Mouse (Mus musculus): ENCODE results near the gene Clnk. TPM values are rescaled to one million over a fixed set of nuclear protein-coding genes. Genes with fewer than 3 reads are reported as not detected.
A peak's percentile ranks its signal among the peaks of the same experiment; 100 is the strongest.

The Clnk gene
- total RNA-seq, 2 experiments from 2014 or later, result 0.20 to 0.26 TPM

DNA sequence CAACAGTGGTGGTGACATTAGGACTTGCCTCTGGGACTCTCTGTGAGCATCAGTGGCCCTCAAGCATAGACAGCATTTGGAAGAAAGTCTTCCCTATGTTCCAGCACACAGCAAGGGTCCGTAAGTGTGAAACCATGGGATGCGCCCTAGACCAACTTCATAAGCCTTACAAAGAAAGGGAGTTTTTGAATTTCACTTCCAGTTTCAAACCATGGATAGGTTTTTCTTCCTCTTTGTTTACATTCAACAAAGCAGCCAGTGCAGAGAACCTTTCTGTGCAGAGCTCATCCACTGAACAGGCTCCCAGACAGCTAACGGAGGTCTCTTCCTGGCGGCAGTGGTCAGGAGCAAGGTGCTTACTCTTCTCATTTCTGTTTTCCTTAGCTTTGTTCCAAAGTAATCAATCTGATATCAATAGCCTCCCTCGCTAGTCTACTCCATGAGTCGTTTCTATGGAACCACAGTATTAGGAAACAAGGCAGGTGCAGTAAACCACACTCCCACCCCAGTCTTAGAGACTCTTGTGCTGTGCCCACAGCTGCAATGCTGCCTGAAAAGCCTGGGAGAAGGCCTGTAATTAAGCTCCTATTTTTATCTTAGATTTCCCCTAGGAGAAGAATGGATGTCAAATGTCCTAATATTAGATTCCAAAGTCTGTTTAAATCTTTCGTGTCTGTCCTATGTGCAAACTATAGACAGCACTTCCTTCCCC is 169.1 kb downstream of the Clnk start:
- Histone ChIP-seq H3K4me3 (no peak overlapping the region), H3K27ac (no peak overlapping the region)
- no peak for TF ChIP-seq CTCF (IDR thresholded peaks at IDR 0.05)
- no peak for DNase-seq (ENCODE audit: extremely low spot score in 1 of 2, low spot score in 2 of 2)
- intact Hi-C loops (cut with DNase I), result no loop called here

DNA sequence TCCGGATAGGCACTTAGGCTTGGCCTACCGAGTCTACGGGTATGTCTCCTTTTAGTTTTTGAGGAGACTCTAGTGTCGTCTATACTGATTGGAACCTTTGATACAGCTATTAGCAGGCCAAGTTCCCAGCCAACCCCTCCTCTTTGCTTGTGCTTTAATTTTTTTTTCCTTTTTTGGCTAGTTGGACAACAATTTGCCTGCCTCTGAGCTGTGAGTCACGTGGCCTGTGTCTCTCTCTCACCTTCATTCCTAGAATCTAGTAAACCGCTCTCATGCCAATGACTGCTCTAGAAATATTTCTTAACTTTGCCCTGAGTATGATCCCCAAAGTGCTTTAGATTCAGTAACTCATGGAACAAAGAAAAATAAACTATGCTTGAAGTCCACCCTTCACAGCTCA is 173.7 kb downstream of the Clnk start:
- no peak for TF ChIP-seq CTCF (IDR thresholded peaks at IDR 0.05)
- no peak overlapping the region for H3K4me3 ChIP-seq
- intact Hi-C loops (cut with DNase I), result no loop called here
- DNase-seq (ENCODE audit: extremely low spot score in 1 of 2, low spot score in 2 of 2), result no peak
- no peak overlapping the region for H3K27ac ChIP-seq

DNA sequence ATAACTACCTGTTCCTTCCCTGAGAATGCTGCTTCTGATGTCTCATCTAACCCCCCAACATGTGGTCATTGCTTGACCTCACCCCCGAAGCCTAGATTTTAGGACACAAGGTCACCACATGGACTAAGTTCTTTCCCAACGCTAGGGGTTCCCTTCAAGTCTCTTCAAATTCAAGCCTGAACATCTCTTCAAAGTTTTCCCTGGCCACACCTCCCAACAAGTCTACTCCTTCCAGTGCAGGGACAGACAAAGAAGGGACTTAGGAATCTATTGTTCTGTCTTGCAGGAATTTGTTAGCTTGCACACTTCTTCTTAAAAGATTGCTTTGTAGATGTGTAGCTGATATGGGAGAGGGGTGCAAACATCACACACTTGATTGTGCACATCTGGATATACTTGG is 174.5 kb downstream of the Clnk start:
- DNase-seq (ENCODE audit: extremely low spot score in 1 of 2, low spot score in 2 of 2), result no peak
- no peak for TF ChIP-seq CTCF (IDR thresholded peaks at IDR 0.05)
- intact Hi-C loops (cut with DNase I), result no loop called here
- Histone ChIP-seq H3K4me3 (no peak overlapping the region), H3K27ac (no peak overlapping the region)

DNA sequence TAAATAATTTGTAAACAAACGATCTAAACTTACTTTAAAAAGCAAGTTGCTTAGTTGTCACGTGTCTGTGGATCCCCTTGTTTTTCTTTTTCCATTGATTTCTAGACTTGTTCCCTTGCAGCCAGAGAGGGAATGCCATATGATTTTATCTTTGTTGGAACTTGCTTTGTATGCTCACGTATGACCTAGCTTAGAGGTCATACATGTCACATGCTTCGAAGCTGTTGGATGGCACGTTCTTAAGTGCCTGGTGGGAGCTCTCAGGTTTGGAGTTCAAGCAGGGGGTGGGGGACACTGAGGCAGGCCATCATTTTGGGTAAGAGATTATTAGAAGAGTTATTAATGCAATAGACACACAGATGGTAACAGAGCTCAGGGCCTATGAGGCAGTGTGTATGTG is 178.1 kb downstream of the Clnk start:
- intact Hi-C loops (cut with DNase I), result no loop called here
- DNase-seq (ENCODE audit: extremely low spot score in 1 of 2, low spot score in 2 of 2), result no peak
- TF ChIP-seq CTCF (IDR thresholded peaks at IDR 0.05), result no peak

DNA sequence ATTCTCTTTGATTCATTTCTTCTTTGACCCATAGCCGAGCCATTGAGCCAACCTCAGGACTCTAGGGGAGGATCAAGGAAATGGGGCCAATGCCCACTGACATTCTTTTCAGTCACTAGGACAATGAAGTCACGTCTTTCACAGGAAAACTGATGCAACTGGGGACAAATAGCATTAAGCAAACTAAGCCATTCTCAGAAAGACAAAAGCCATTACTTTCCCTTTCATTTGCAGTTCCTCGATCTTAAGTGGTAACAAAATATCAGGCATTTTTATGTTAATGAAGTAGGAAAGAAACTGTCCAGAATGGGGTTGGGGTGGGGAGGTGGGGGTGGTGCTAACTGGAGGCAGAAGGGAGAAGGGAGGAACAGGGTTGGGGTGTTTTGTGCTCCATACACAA is 178.6 kb downstream of the Clnk start:
- H3K27ac ChIP-seq, result no peak overlapping the region
- TF ChIP-seq CTCF (IDR thresholded peaks at IDR 0.05), result no peak
- DNase-seq (ENCODE audit: extremely low spot score in 1 of 2, low spot score in 2 of 2), result no peak
- intact Hi-C loops (cut with DNase I), result no loop called here
- no peak overlapping the region for H3K4me3 ChIP-seq

More for the DNA sequence above, 178.1 kb downstream of the Clnk start:
- H3K4me3 ChIP-seq, result no peak overlapping the region
- H3K27ac ChIP-seq, result no peak overlapping the region

DNA sequence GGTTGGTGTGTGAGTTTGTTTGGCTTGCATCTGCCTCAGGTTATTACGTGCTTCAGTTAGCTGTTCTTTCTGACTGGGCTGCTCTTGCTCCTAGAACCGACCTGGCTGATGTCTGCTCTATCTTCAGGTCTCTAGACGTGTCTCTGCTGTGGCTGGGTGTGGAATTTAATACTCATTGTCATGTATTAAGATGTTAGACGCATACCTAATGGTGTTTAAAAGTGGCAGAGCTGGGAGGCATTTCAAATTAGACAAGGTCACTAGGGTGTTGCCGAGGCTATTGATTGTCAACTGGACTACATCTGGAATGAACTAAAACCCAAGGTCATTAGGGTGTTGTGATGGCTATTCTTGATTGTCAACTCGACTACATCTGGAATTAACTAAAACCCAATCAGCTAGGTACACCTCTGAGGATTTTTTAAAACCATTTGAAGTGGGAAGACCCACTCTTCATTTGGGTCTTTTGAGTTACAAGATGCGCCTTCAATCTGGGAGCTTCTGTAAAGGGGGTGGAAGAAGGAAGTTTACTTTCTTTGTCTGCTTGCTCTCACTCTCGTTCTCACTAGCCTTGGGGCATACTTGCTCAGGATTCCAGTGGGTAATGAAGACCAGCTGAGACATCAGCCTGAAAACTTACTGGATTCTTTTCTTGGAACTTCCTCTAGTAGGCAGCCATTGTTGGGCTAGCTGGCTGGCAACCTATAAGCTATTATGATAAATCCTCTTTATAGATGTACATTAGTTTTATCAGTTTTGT is 179.8 kb downstream of the Clnk start:
- Histone ChIP-seq H3K4me3 (no peak overlapping the region), H3K27ac (no peak overlapping the region)
- intact Hi-C loops (cut with DNase I), result no loop called here
- no peak for TF ChIP-seq CTCF (IDR thresholded peaks at IDR 0.05)
- DNase-seq (ENCODE audit: extremely low spot score in 1 of 2, low spot score in 2 of 2), result no peak

DNA sequence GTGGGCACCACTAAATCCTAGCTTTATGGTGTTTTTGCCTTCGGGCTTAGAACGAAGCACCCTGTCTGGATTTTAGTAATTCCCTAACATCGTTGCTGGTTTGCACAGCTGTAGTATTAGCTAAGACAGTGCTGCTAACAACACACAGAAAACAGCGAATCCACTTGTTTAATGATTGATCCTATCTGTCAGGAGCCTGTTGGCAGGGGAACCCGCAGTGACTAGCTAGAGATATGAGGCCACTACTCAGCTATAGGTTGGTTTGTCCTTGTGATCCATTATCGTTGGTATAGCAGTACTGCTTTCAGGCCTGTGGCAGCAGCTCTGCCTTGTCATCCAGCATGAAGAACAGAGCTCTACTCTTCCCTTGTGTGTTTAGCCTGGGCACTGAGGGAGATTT is 183.8 kb downstream of the Clnk start:
- no peak for DNase-seq (ENCODE audit: extremely low spot score in 1 of 2, low spot score in 2 of 2)
- no peak overlapping the region for H3K27ac ChIP-seq
- intact Hi-C loops (cut with DNase I), result no loop called here
- H3K4me3 ChIP-seq, result no peak overlapping the region
- no peak for TF ChIP-seq CTCF (IDR thresholded peaks at IDR 0.05)

DNA sequence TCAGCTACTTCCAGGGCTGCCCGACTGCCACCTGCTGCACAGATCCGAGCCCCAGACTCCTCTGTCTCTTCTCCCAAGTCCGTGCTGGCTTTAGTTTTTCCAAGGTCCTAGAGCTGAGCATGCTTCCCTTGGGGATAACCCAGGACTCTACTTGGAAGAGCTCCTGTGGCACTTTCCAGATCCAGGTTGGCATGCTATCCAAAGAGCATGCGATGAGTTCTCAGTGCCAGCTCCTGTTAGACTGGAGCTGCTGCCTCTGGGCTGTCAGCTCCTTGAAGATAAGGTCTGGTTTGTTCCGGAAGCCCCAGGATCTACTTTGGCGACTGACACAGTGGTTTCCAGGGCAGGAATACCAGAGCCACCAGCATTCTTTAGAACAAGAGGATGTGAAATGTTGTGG is 187.4 kb downstream of the Clnk start:
- no peak overlapping the region for H3K4me3 ChIP-seq
- intact Hi-C loops (cut with DNase I), result no loop called here
- no peak for DNase-seq (ENCODE audit: extremely low spot score in 1 of 2, low spot score in 2 of 2)
- no peak overlapping the region for H3K27ac ChIP-seq
- TF ChIP-seq CTCF (IDR thresholded peaks at IDR 0.05), result no peak

DNA sequence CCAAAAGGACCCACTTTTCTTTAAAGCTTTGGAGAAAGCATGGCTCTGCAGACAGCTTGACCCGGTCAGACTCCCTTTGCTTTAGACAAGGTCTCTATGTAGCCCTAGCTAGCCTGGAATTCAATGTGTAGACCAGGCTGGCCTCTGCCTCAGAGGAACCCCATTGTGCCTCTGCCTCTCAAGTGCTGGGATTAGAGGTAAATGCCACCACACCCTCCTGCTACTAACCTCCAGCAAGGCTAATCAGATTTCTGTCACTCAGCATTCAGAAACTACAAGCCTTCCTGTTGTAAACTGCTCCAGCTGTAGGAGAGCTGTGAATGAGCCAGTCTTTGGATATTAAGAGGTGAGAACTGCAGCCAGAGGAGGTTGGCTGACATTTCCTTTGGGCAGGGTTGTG is 188.9 kb downstream of the Clnk start:
- DNase-seq (ENCODE audit: extremely low spot score in 1 of 2, low spot score in 2 of 2), result no peak
- no peak overlapping the region for H3K27ac ChIP-seq
- no peak overlapping the region for H3K4me3 ChIP-seq
- intact Hi-C loops (cut with DNase I), result no loop called here
- no peak for TF ChIP-seq CTCF (IDR thresholded peaks at IDR 0.05)

DNA sequence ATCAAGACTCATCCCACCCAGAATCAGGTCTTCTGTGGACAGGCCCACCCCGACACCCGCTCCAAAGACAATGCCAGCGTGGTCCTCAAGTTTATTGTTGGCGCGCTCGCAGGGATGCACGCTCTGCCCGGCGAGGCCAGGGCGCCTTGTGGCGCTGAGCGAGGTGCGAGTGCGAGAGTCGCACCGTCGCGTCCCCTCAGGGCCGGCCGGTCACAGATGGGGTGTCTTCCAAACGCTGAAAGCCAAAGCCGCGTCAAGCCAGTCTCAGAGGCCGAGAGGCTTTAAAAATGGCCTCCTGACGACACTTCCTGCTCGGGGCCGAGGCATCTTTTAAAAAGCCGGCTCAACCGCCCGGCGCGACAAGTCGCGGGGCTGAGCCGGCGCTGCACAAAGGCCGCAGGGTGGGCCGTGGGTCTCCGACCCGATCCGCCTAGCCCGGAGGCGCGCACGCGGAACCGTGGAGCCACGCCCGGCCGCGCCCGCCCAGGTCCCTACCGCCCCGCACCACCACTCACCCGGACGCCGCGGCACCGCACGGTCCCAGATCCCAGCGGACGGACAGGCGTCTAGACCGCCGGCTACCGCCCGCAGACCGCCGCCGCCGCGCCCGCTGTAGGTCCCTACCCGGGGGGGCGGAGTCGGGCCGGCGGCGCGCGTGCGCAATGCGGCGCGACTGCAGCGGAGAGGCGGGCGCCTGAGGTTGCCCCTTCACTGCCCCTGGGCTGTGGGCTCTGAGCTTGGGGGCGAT is 192.3 kb downstream of the Clnk start, which contains the start of gene Zfp518b:
Gene Zfp518b (minus strand): TSS at position 663 of the 748 bp plus-strand sequence.
- DNase-seq (ENCODE audit: extremely low spot score in 1 of 2, low spot score in 2 of 2), result peak; percentile 80 to 81
- Histone ChIP-seq H3K27ac (peak within 1 kb of the TSS; percentile 83), H3K4me3 (peak within 1 kb of the TSS; percentile 76)
- no peak for TF ChIP-seq CTCF (IDR thresholded peaks at IDR 0.05)
- intact Hi-C loops (cut with DNase I), result no loop called here

DNA sequence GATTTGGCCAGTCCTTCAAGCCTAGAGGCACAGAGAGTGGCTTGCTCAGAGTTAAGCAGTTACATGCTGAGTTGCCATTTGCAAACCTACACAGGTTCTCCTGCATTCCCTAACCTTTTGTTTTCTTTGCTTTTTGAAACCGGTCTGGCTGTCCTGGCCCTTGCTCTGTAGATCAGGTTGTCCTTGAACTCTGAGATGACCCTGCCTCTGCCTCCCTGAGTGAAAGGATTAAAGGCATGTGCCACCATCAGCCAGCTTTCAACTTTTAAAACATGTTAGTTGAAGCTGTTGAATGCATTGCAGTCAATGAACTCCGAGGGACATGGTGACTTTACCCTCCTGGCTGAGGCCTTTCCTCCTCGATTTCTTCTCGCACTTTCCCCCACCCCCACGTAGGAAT is 217.8 kb downstream of the Clnk start:
- H3K27ac ChIP-seq, result no peak overlapping the region
- no peak overlapping the region for H3K4me3 ChIP-seq
- no peak for TF ChIP-seq CTCF (IDR thresholded peaks at IDR 0.05)
- no peak for DNase-seq (ENCODE audit: extremely low spot score in 1 of 2, low spot score in 2 of 2)
- intact Hi-C loops (cut with DNase I), result no loop called here

Other genes starting within 250 kb of the Clnk start
- 10 to 100 TPM; 12.4 to 14.4 TPM for gene Zfp518b, start 192.0 kb downstream of the Clnk start, total RNA-seq (2021)

Measured in left cerebral cortex, adult 2 months (tissue).